Mouse (Mus musculus) stomach, embryonic 16.5 days (tissue): ENCODE measurements around the gene Lin7c. TPM values are rescaled to one million over a fixed set of nuclear protein-coding genes. Genes with fewer than 3 reads are reported as not detected.

Experiments used
- ATAC-seq: fragments of 200-750 bp; cut with Nextera tagmentation; 2 replicates; pipeline ENCODE4 v1.8.0; 2017; ENCODE audit warnings: moderate number of reproducible peaks, moderate TSS enrichment; ENCODE audit not compliant: insufficient read depth, low FRiP score
- H3K27ac ChIP-seq: fragments of 300-500 bp; sonication (generic); 2 replicates; pipeline ENCODE4 v1.5.1; 2014; ENCODE audit warnings: low read length
- H3K27me3 ChIP-seq: fragments of 300-500 bp; sonication (generic); 2 replicates; pipeline ENCODE4 v1.6.1; 2014; ENCODE audit warnings: low read length, control low read depth, mixed read lengths; ENCODE audit not compliant: control insufficient read depth, insufficient read depth
- H3K36me3 ChIP-seq: fragments of 300-500 bp; sonication (generic); 2 replicates; pipeline ENCODE4 v1.6.1; 2014; ENCODE audit warnings: low read length; ENCODE audit not compliant: control insufficient read depth, insufficient read depth
- H3K4me1 ChIP-seq: fragments of 300-500 bp; sonication (generic); 2 replicates; pipeline ENCODE4 v1.6.1; 2014; ENCODE audit warnings: low read length, control low read depth, mixed read lengths; ENCODE audit not compliant: control insufficient read depth, insufficient read depth
- H3K4me2 ChIP-seq: fragments of 300-500 bp; sonication (generic); 2 replicates; pipeline ENCODE4 v1.6.1; 2014; ENCODE audit warnings: low read depth, low read length, mixed read lengths
- H3K4me3 ChIP-seq: fragments of 300-500 bp; sonication (generic); replicated peaks from 2 replicates; pipeline ENCODE4 v1.5.1; 2014; ENCODE audit warnings: mild to moderate bottlenecking, low read length
- H3K9ac ChIP-seq: fragments of 300-500 bp; sonication (generic); 2 replicates; pipeline ENCODE4 v1.6.1; 2014; ENCODE audit warnings: low read length
- H3K9me3 ChIP-seq: fragments of 300-500 bp; sonication (generic); replicated peaks from 2 replicates; pipeline ENCODE4 v1.6.1; 2016; ENCODE audit warnings: low read length, control low read depth; ENCODE audit not compliant: control insufficient read depth
- WGBS: fragments of 180-500 bp; shearing (Covaris S2); extraction: QIAGEN DNeasy Blood & Tissue Kit; methylation state at CpG from one replicate; pipeline ENCODE4 v1.1.7; 2014; 5-methylcytosine and 5-hydroxymethylcytosine counted together
- polyA plus RNA-seq: library from polyadenylated mRNA; unstranded; fragments of >200 nt; fragmentation: Nextera tagmentation; extraction: Ambion mirVana; gene quantifications from 2 replicates; pipeline ENCODE4 v1.2.1, GENCODE M21; 2015

Gene Lin7c
- polyA plus RNA-seq, 1 experiment from 2014 or later = 73.3 TPM

- Histone ChIP-seq H3K4me2 (no peak overlapping the region), H3K9ac (no peak overlapping the region), H3K36me3 (no peaks in the 10 kb centered on the region), H3K9me3 (no peaks in the 10 kb centered on the region), H3K27ac (no peak overlapping the region), H3K27me3 (no peaks in the 10 kb centered on the region), H3K4me1 (no peaks in the 10 kb centered on the region), H3K4me3 (no peak overlapping the region)
- 69% methylated on average over 4 of the region's 4 CpGs for WGBS
- ATAC-seq = no peak
Measured at GRCm38 (mm10) chr2:109884106-109884505, 6.5 kb upstream of the Lin7c start.

- Histone ChIP-seq H3K4me2 (no peak overlapping the region), H3K9me3 (no peaks in the 10 kb centered on the region), H3K36me3 (no peaks in the 10 kb centered on the region), H3K27me3 (no peaks in the 10 kb centered on the region), H3K9ac (no peak overlapping the region), H3K4me1 (no peaks in the 10 kb centered on the region), H3K27ac (no peak overlapping the region), H3K4me3 (no peak overlapping the region)
- WGBS = 63% methylated on average over 4 of the region's 4 CpGs
- ATAC-seq = no peak
Measured at GRCm38 (mm10) chr2:109884507-109884906, 6.1 kb upstream of the Lin7c start.

- Histone ChIP-seq H3K27me3 (no peaks in the 10 kb centered on the region), H3K4me2 (peak overlapping the region; percentile 49), H3K4me3 (peak overlapping the region; percentile 99), H3K36me3 (peaks cover 3% of the 10 kb centered on the region; the same call in 1 of the 2 replicates), H3K4me1 (peaks cover 10% of the 10 kb centered on the region), H3K9me3 (no peaks in the 10 kb centered on the region), H3K9ac (peak overlapping the region; percentile 98), H3K27ac (no peak overlapping the region)
- WGBS = 28% methylated on average over 4 of the region's 4 CpGs
- ATAC-seq = no peak
Measured at GRCm38 (mm10) chr2:109890068-109890467, 585 bp upstream of the Lin7c start.

GRCm38 (mm10) chr2:109891031-109891430 is 378 bp downstream of the Lin7c start:
- no peaks in the 10 kb centered on the region for H3K9me3 ChIP-seq
- WGBS = under 1% methylated on average over 34 of the region's 34 CpGs
- peak overlapping the region; percentile 98 for H3K9ac ChIP-seq
- H3K4me2 ChIP-seq = peak overlapping the region; percentile 90
- peaks cover 10% of the 10 kb centered on the region for H3K4me1 ChIP-seq
- H3K36me3 ChIP-seq = peaks cover 10% of the 10 kb centered on the region
- no peaks in the 10 kb centered on the region for H3K27me3 ChIP-seq
- H3K4me3 ChIP-seq = peak overlapping the region; percentile 99
- peak; percentile 87 for ATAC-seq
- H3K27ac ChIP-seq = peak overlapping the region; percentile 87

- peak overlapping the region; percentile 87 for H3K27ac ChIP-seq
- ATAC-seq = no peak
- H3K36me3 ChIP-seq = peaks cover 13% of the 10 kb centered on the region
- peak overlapping the region; percentile 98 for H3K9ac ChIP-seq
- no peaks in the 10 kb centered on the region for H3K27me3 ChIP-seq
- no peaks in the 10 kb centered on the region for H3K9me3 ChIP-seq
- H3K4me2 ChIP-seq = peak overlapping the region; percentile 90
- H3K4me3 ChIP-seq = peak overlapping the region; percentile 99
- WGBS = 22% methylated on average over 4 of the region's 4 CpGs
- H3K4me1 ChIP-seq = peaks cover 10% of the 10 kb centered on the region
Measured at GRCm38 (mm10) chr2:109891471-109891870, 818 bp downstream of the Lin7c start.

- H3K4me1 ChIP-seq = peaks cover 10% of the 10 kb centered on the region
- ATAC-seq = no peak
- H3K36me3 ChIP-seq = peaks cover 23% of the 10 kb centered on the region
- H3K4me2 ChIP-seq = no peak overlapping the region
- no peaks in the 10 kb centered on the region for H3K9me3 ChIP-seq
- 82% methylated on average over 7 of the region's 7 CpGs for WGBS
- no peak overlapping the region for H3K9ac ChIP-seq
- H3K4me3 ChIP-seq = no peak overlapping the region
- no peaks in the 10 kb centered on the region for H3K27me3 ChIP-seq
- no peak overlapping the region for H3K27ac ChIP-seq
Measured at GRCm38 (mm10) chr2:109896311-109896710, 5.7 kb downstream of the Lin7c start.

GRCm38 (mm10) chr2:109902869-109903268 is 12.2 kb downstream of the Lin7c start:
- Histone ChIP-seq H3K4me3 (no peak overlapping the region), H3K27me3 (no peaks in the 10 kb centered on the region), H3K4me2 (no peak overlapping the region), H3K9me3 (no peaks in the 10 kb centered on the region), H3K9ac (no peak overlapping the region), H3K27ac (no peak overlapping the region), H3K4me1 (no peaks in the 10 kb centered on the region), H3K36me3 (peaks cover 5% of the 10 kb centered on the region; the same call in 1 of the 2 replicates)
- ATAC-seq = no peak
- WGBS = 77% methylated on average over 7 of the region's 7 CpGs

- H3K4me3 ChIP-seq = no peak overlapping the region
- peaks cover 5% of the 10 kb centered on the region; the same call in 1 of the 2 replicates for H3K36me3 ChIP-seq
- H3K4me1 ChIP-seq = no peaks in the 10 kb centered on the region
- under 1% methylated on average over 7 of the region's 7 CpGs for WGBS
- ATAC-seq = peak; percentile 69; the same call in 1 of the 2 replicates
- no peak overlapping the region for H3K27ac ChIP-seq
- H3K9me3 ChIP-seq = no peaks in the 10 kb centered on the region
- no peak overlapping the region for H3K9ac ChIP-seq
- H3K4me2 ChIP-seq = no peak overlapping the region
- H3K27me3 ChIP-seq = no peaks in the 10 kb centered on the region
Measured at GRCm38 (mm10) chr2:109904171-109904821, 13.6 kb downstream of the Lin7c start.

GRCm38 (mm10) chr2:109909122-109909521 is 18.5 kb downstream of the Lin7c start:
- Histone ChIP-seq H3K27ac (no peak overlapping the region), H3K9me3 (no peaks in the 10 kb centered on the region), H3K36me3 (no peaks in the 10 kb centered on the region), H3K4me3 (no peak overlapping the region), H3K9ac (no peak overlapping the region), H3K4me2 (no peak overlapping the region), H3K4me1 (no peaks in the 10 kb centered on the region), H3K27me3 (no peaks in the 10 kb centered on the region)
- ATAC-seq = no peak
- 66% methylated on average over 2 of the region's 2 CpGs for WGBS
